Mouse (Mus musculus) midbrain, postnatal 0 days (tissue): Measurements from ENCODE around the gene C77080. TPM values are rescaled to one million over a fixed set of nuclear protein-coding genes. Genes with fewer than 3 reads are reported as not detected.

Source experiments
- ATAC-seq: fragments of 200-750 bp; cut with Nextera tagmentation; 2 replicates; pipeline ENCODE4 v1.8.0; 2017; ENCODE audit warnings: moderate number of reproducible peaks, mild to moderate bottlenecking, moderate TSS enrichment, moderate library complexity; ENCODE audit not compliant: low FRiP score
- DNase-seq: peaks from one replicate; pipeline ENCODE4 v3.0.0-alpha.2; 2015; ENCODE audit warnings: low spot score
- H3K27ac ChIP-seq: fragments of 300-500 bp; sonication (generic); 2 replicates; pipeline ENCODE4 v1.5.1; 2014; ENCODE audit warnings: low read depth, mild to moderate bottlenecking, low read length, mixed read lengths
- H3K27me3 ChIP-seq: fragments of 300-500 bp; sonication (generic); 2 replicates; pipeline ENCODE4 v1.6.1; 2014; ENCODE audit warnings: low read length, control low read depth, mixed read lengths; ENCODE audit not compliant: insufficient read depth
- H3K36me3 ChIP-seq: fragments of 300-500 bp; sonication (generic); 2 replicates; pipeline ENCODE4 v1.6.1; 2014; ENCODE audit warnings: low read length, control low read depth, mixed read lengths; ENCODE audit not compliant: insufficient read depth
- H3K4me1 ChIP-seq: fragments of 300-500 bp; sonication (generic); 2 replicates; pipeline ENCODE4 v1.6.1; 2014; ENCODE audit warnings: mild to moderate bottlenecking, control low read depth, antibody characterized with exemption, low read length, mixed read lengths; ENCODE audit not compliant: insufficient read depth
- H3K4me2 ChIP-seq: fragments of 300-500 bp; sonication (generic); 2 replicates; pipeline ENCODE4 v1.6.1; 2014; ENCODE audit warnings: low read depth, mild to moderate bottlenecking, low read length, mixed read lengths; ENCODE audit not compliant: poor library complexity, severe bottlenecking
- H3K4me3 ChIP-seq: fragments of 300-500 bp; sonication (generic); 2 replicates; pipeline ENCODE4 v1.5.1; 2014; ENCODE audit warnings: low read depth, mild to moderate bottlenecking, low read length, moderate library complexity
- H3K9ac ChIP-seq: fragments of 300-500 bp; sonication (generic); replicated peaks from 2 replicates; pipeline ENCODE4 v1.6.1; 2014; ENCODE audit warnings: mild to moderate bottlenecking, low read length, moderate library complexity, mixed read lengths; ENCODE audit not compliant: poor library complexity, severe bottlenecking
- H3K9me3 ChIP-seq: fragments of 300-500 bp; sonication (generic); 2 replicates; pipeline ENCODE4 v1.6.1; 2016; ENCODE audit warnings: low read length, control low read depth
- CTCF ChIP-seq: IDR thresholded peaks from 2 replicates; pipeline ENCODE4 v1.5.1; 2016; ENCODE audit warnings: antibody characterized with exemption, mild to moderate bottlenecking
- WGBS: fragments of 180-500 bp; shearing (Covaris S2); extraction: QIAGEN DNeasy Blood & Tissue Kit; methylation state at CpG from one replicate; pipeline ENCODE4 v1.1.7; 2014; 5-methylcytosine and 5-hydroxymethylcytosine counted together
- polyA plus RNA-seq: library from polyadenylated mRNA; unstranded; fragments of >200 nt; fragmentation: Nextera tagmentation; extraction: Ambion mirVana; gene quantifications from 2 replicates; pipeline ENCODE4 v1.2.1, GENCODE M21; 2015
- total RNA-seq: library from RNA; depleted of rRNA; stranded (reverse); fragments of >200 nt; gene quantifications from 2 replicates; pipeline ENCODE4 v1.2.3, GENCODE M21; 2014

C77080 gene
- total and polyA plus RNA-seq, 2 experiments from 2014 or later = 5.2 to 25.6 TPM

DNA sequence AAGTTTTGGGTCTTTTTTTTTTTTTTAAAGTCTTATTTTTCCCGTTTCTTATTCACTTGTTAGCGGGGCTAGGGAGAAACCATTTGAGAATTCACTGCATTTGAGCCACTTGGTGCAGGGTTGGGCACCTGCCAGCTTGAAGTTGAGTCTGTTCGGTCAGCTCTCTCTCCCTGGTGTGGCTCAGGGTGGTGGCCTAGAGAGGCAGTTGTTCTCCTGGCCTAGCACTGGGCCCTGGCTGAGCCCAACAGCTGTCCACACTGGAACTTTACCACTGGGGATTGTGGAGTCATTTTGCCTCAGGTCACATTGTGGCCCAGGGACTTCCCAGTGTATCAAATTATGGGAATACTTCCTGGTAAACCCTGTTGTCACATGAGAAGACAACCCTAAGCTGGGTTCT is 26.9 kb upstream of the C77080 start:
- peak overlapping the region; percentile 52; the same call in 1 of the 2 replicates for H3K4me3 ChIP-seq
- H3K9me3 ChIP-seq = no peaks in the 10 kb centered on the region
- ATAC-seq (no peak), DNase-seq (no peak)
- peaks cover 4% of the 10 kb centered on the region; the same call in 1 of the 2 replicates for H3K27me3 ChIP-seq
- H3K4me1 ChIP-seq = 0 out of 2 replicates have a peak, but pooled peaks cover 2% of the 10 kb centered on the region
- no peak overlapping the region for H3K27ac ChIP-seq
- H3K4me2 ChIP-seq = peak overlapping the region; percentile 86; the same call in 1 of the 2 replicates
- no peak overlapping the region for H3K9ac ChIP-seq
- no peaks in the 10 kb centered on the region for H3K36me3 ChIP-seq
- WGBS = 34% methylated on average over 3 of the region's 3 CpGs
- no peak for TF ChIP-seq CTCF

DNA sequence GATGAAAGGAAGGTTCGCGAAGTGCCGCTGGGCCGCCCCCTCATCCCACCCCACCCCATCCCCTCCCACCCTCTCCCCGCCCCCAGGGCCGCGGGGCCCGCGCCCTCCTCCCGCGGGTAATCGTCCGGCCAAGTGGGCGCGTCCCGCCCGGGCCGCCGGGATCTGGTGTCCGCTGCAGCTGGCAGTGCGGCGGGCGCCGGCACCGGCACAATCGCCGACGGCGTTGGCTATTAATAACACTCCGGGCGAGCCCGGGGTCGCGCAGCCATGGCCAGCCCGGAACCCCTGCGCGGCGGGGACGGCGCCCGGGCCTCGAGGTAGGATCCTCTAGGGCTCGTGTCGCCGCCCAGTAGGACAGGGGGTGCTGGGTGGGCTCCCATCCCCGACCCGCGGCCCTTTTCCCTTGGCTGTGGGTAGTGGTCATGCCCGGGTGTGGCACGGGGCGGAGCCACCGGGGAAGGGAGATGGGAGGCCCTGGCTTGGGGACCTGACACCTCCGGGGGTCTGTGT is 26.3 kb upstream of the C77080 start, which contains the start of gene Sync:
Gene Sync (plus strand): TSS at position 146 of the 510 bp plus-strand sequence.
- Histone ChIP-seq H3K4me3 (peak within 1 kb of the TSS; percentile 52), H3K27ac (no peak within 1 kb of the TSS), H3K36me3 (no peaks in the 10 kb centered on the region), H3K4me2 (peak within 1 kb of the TSS; percentile 86), H3K9ac (peak within 1 kb of the TSS; percentile 61), H3K4me1 (0 out of 2 replicates have a peak, but pooled peaks cover 2% of the 10 kb centered on the region), H3K27me3 (peaks cover 4% of the 10 kb centered on the region; the same call in 1 of the 2 replicates), H3K9me3 (no peaks in the 10 kb centered on the region)
- WGBS = 1% methylated on average over 35 of the region's 53 CpGs
- no peak for TF ChIP-seq CTCF
- DNase-seq (no peak), ATAC-seq (peak; percentile 58)

DNA sequence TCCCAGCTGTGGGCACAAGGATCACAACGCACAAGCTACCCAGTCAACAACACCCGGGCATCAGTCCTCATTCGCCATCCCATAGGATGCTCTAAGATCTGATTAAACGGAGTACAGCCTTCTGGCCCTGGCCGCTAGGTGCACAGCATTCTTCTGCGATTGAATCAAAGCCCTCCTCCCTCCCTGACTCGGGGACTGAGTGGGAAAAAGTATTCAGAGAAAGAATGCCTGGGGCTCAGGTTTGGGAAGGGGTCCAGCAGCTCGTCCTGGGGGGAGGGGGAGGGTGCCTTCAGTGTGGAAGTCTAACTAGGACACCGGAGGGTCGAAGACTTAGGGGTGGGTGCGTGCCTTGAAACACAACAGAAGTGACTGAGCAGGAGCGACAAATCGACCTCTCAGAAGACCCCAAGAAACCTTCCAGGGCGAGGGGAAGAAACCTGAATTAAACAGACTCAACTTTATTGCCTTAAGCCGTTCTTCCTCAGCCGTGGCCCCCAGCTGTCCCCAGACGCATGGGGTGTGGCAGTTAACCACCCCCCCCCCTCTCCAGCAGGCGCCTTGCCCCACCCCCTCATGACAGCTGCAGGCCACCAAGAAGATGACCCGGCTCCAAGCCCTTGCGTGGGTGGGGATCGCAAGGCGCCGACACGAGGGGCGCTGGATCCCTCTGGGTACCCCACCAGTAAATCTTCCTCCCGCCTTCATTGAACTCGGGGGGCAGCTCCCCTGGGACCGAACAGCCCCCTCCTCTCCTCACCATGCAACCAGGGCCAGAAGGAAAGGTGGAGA is 25.7 kb upstream of the C77080 start:
- peak overlapping the region; percentile 61 for H3K9ac ChIP-seq
- H3K27ac ChIP-seq = no peak overlapping the region
- no peaks in the 10 kb centered on the region for H3K36me3 ChIP-seq
- H3K9me3 ChIP-seq = no peaks in the 10 kb centered on the region
- H3K4me2 ChIP-seq = peak overlapping the region; percentile 86
- peak; percentile 44 for ATAC-seq
- peak overlapping the region; percentile 52 for H3K4me3 ChIP-seq
- H3K4me1 ChIP-seq = 0 out of 2 replicates have a peak, but pooled peaks cover 2% of the 10 kb centered on the region
- peak; percentile 41 for TF ChIP-seq CTCF
- peak; percentile 33 for DNase-seq
- peaks cover 4% of the 10 kb centered on the region; the same call in 1 of the 2 replicates for H3K27me3 ChIP-seq
- WGBS = 2% methylated on average over 23 of the region's 28 CpGs

DNA sequence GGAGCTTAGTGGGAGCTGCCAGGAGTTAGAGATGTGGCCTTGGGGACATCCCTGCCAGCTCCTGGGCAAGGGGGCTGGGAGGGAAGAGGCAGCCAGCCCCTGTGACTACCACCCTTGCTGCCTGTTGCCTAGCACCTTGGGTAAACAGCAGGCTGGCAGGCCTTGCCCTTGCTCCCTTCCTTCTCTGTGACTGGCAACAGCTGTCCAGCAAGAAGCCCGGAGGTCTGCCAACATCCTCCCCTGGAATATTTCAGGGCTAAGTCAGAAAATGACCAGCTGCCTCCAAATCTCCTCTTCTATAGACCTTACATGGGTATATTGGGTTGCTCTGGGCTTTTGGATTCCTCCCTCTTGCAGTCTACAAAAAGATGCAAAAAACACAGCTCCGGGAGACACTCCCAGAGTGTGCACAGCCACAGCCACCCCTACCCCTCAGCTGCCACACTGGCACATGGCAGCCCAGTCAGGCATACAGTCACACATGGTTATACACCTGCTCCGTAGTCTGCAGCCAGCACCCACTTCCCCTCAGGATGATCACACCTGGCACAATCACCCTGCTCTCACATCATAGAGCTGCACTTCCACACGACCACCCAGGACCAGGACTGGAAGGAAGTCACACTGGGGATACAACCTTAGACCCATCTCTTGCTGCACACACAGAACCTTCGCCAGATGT is 24.9 kb upstream of the C77080 start:
- H3K9me3 ChIP-seq = no peaks in the 10 kb centered on the region
- peak; percentile 26 for DNase-seq
- H3K9ac ChIP-seq = 0 out of 2 replicates have a peak overlapping the region, but pooled peaks have one; percentile 61
- 61% methylated on average over 5 of the region's 5 CpGs for WGBS
- H3K27me3 ChIP-seq = peaks cover 4% of the 10 kb centered on the region; the same call in 1 of the 2 replicates
- no peaks in the 10 kb centered on the region for H3K36me3 ChIP-seq
- no peak for TF ChIP-seq CTCF
- peak overlapping the region; percentile 86 for H3K4me2 ChIP-seq
- no peak overlapping the region; the same call in 1 of the 2 replicates for H3K4me3 ChIP-seq
- no peak overlapping the region for H3K27ac ChIP-seq
- ATAC-seq = no peak
- H3K4me1 ChIP-seq = 0 out of 2 replicates have a peak, but pooled peaks cover 2% of the 10 kb centered on the region

DNA sequence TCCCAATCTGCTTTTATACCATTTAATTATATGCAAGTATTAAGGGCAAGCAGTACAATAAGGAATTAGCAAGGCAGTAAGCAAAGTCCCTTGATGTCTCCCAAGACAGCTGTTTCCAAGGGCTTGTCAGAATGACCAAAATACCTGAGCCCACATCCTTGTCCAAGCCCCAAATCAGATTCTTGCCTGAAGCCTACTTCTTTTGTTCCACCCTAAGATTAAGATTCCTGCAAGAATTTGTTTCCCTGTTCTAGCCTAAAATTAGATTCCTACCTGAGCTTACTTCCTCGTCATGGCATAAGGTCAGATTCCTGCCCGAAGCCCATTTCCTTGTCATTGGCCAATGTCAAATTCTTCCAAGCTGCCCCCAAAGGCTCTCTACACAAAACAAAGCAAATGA is 23.5 kb upstream of the C77080 start:
- Histone ChIP-seq H3K4me1 (0 out of 2 replicates have a peak, but pooled peaks cover 2% of the 10 kb centered on the region), H3K9me3 (no peaks in the 10 kb centered on the region), H3K4me2 (no peak overlapping the region), H3K27me3 (peaks cover 4% of the 10 kb centered on the region; the same call in 1 of the 2 replicates), H3K36me3 (no peaks in the 10 kb centered on the region), H3K4me3 (no peak overlapping the region), H3K27ac (no peak overlapping the region), H3K9ac (no peak overlapping the region)
- DNase-seq (no peak), ATAC-seq (no peak)
- WGBS = 92% methylated on average over 2 of the region's 2 CpGs
- TF ChIP-seq CTCF = no peak
